Mouse (Mus musculus) cerebellum, adult 11-12 months (tissue): ENCODE results near the gene Ccni.

Experiments
- DNase-seq: peaks from one replicate; pipeline ENCODE4 v3.0.0; 2022

Ccni gene

GRCm38 (mm10) chr5:93135368-93136107, 70.8 kb downstream of the Ccni start:
- no peak for DNase-seq

GRCm38 (mm10) chr5:93133445-93134244, 72.7 kb downstream of the Ccni start:
- DNase-seq: no peak
